Mouse (Mus musculus) ES-E14 (cell line): ENCODE measurements at regions not wholly inside any gene's neighbourhood (a gene's known extent, or its start where the extent isn't known, plus 50 kb on each side); places are given as distances from the start of the nearest gene placed in this dataset.

Experiments
- CHD2 ChIP-seq: IDR thresholded peaks from 2 replicates; pipeline ENCODE4 v1.6.1; 2014; ENCODE audit warnings: mild to moderate bottlenecking, low read depth, low read length, inconsistent platforms
- HCFC1 ChIP-seq: IDR thresholded peaks from 2 replicates; pipeline ENCODE4 v1.6.1; 2012; ENCODE audit warnings: low read length, inconsistent platforms, borderline replicate concordance; ENCODE audit not compliant: insufficient read depth
- MAFK ChIP-seq: IDR thresholded peaks from 2 replicates; pipeline ENCODE4 v1.6.1; 2014; ENCODE audit warnings: mild to moderate bottlenecking, low read depth, low read length, inconsistent platforms; ENCODE audit not compliant: insufficient read depth
- ZC3H11A ChIP-seq: IDR thresholded peaks from 2 replicates; pipeline ENCODE4 v1.6.1; 2012; ENCODE audit warnings: low read depth, mild to moderate bottlenecking, inconsistent platforms, low read length, borderline replicate concordance
- ZNF384 ChIP-seq: IDR thresholded peaks from 2 replicates; pipeline ENCODE4 v1.6.1; 2012; ENCODE audit warnings: low read depth, low read length, inconsistent platforms

- TF ChIP-seq ZC3H11A (no peak), ZNF384 (no peak), CHD2 (no peak), MAFK (no peak), HCFC1 (no peak)
Observed at GRCm38 (mm10) chr11:79800256-79800655, 161.9 kb downstream of the Utp6 start.
